Mouse (Mus musculus): ENCODE data around the gene Ddx17. TPM values are rescaled to one million over a fixed set of nuclear protein-coding genes. Genes with fewer than 3 reads are reported as not detected.

Gene Ddx17
- polyA plus RNA-seq, 1 experiment from 2014 or later, result 79.2 TPM

DNA sequence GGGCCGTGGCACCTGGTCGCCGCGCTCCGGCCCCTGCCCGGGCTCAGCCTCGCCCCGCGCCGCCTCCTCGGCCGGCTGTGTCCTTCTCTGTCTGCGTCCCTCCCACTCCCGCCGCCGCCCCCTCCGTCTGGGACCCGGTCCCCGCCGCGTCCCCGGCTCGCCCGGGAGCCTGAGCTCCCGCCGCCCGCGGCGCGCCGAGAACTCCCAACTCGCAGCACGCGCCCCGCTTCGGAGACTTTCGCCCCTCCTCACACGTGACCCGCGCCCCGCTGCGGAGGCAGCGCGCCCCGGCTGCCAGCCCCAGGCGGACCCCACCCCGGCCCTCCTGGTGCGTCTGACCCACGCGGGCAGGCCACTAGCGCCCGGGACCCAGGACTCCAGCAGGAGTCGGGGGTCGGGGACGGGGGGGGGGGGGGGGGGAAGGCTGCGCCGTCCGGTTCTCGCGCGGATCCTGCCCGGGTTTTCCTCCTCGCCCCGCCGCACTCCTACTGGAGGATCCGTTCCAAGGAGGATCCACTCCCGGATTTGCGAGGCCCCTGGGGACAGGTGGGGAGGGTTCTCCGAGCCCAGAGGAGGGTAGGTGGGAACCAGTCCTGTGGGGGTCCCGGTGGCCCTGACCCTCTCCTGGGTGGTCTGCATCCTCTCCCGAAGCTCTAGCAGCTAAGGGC lies 40.8 kb downstream of the Ddx17 start:
- WGBS, result under 1% methylated on average over 42 of the region's 71 CpGs
- Histone ChIP-seq H3K4me3 (ENCODE audit: low read depth, low read length) (peak overlapping the region; percentile 55), H3K27ac (replicated peaks; ENCODE audit: low read depth, low read length) (no peak overlapping the region)

DNA sequence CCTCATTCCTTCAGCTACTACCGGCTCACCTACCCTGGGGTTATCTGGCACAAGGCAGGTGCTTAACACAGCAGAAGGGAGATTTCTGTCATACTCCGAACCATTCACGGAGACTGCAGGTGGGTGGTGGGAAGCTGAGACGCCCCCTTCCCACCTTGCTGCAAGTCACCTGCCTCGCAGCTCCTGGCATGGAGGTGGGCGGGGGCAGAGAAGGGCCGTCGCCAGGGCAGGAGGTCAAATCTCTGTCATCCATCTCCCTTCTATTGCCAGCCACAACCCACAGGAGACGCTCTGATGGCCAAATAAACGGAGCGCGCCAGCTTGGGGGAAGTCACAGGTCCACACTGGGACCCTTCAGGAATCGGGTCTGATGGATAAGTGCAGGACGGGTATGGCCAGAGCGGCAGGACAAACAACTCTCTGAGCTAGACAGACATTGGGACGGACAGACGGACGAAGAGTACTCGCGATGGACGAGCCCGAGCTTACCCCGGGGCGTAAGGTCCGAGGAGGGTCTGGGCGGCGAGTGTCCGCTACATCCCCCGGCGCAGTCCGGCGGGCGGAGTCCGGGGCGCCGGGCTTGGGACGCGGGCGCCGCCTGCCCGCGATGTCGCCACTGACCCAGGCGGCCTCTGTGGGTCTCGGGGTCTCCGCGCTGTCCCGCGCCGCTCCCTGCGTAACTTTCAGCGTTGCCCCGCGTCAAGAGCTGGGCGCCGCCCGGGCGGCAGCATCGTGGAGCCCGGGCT lies 41.7 kb downstream of the Ddx17 start, which contains the start of gene Kcnj4:
Gene Kcnj4 (minus strand): TSS at position 535 of the 746 bp plus-strand sequence.
- no peak within 1 kb of the TSS for H3K27ac ChIP-seq (replicated peaks; ENCODE audit: low read depth, low read length)
- peaks cover 8% of the 10 kb centered on the region for H3K4me1 ChIP-seq (ENCODE audit: control insufficient read depth, insufficient read depth, low read length)
- no peaks in the 10 kb centered on the region for H3K36me3 ChIP-seq (replicated peaks; ENCODE audit: control insufficient read depth, insufficient read depth, low read depth, low read length)
- H3K9me3 ChIP-seq (replicated peaks; ENCODE audit: control insufficient read depth, low read length), result no peaks in the 10 kb centered on the region
- peak within 1 kb of the TSS; percentile 55 for H3K4me3 ChIP-seq (ENCODE audit: low read depth, low read length)
- ATAC-seq (replicated peaks; ENCODE audit: insufficient number of reproducible peaks, low FRiP score, low TSS enrichment, low read depth) (no peak), DNase-seq (ENCODE audit: low spot score) (no peak)
- H3K27me3 ChIP-seq (ENCODE audit: control insufficient read depth, insufficient read depth, low read length), result peaks cover 52% of the 10 kb centered on the region
- under 1% methylated on average over 60 of the region's 60 CpGs for WGBS
- H3K9ac ChIP-seq (replicated peaks; ENCODE audit: low read length), result peak within 1 kb of the TSS; percentile 51
- peak within 1 kb of the TSS; percentile 99 for H3K4me2 ChIP-seq (ENCODE audit: low read depth, low read length)

More for the DNA sequence above, 40.8 kb downstream of the Ddx17 start:
- peak overlapping the region; percentile 51 for H3K9ac ChIP-seq (replicated peaks; ENCODE audit: low read length)
- DNase-seq (ENCODE audit: low spot score), result peak; percentile 84
- peaks cover 8% of the 10 kb centered on the region for H3K4me1 ChIP-seq (ENCODE audit: control insufficient read depth, insufficient read depth, low read length)
- peaks cover 60% of the 10 kb centered on the region for H3K27me3 ChIP-seq (ENCODE audit: control insufficient read depth, insufficient read depth, low read length)
- no peaks in the 10 kb centered on the region for H3K36me3 ChIP-seq (replicated peaks; ENCODE audit: control insufficient read depth, insufficient read depth, low read depth, low read length)
- H3K4me2 ChIP-seq (ENCODE audit: low read depth, low read length), result peak overlapping the region; percentile 99
- H3K9me3 ChIP-seq (replicated peaks; ENCODE audit: control insufficient read depth, low read length), result no peaks in the 10 kb centered on the region
- ATAC-seq (replicated peaks; ENCODE audit: insufficient number of reproducible peaks, low FRiP score, low TSS enrichment, low read depth), result peak; percentile 41; the same call in 1 of the 2 replicates

DNA sequence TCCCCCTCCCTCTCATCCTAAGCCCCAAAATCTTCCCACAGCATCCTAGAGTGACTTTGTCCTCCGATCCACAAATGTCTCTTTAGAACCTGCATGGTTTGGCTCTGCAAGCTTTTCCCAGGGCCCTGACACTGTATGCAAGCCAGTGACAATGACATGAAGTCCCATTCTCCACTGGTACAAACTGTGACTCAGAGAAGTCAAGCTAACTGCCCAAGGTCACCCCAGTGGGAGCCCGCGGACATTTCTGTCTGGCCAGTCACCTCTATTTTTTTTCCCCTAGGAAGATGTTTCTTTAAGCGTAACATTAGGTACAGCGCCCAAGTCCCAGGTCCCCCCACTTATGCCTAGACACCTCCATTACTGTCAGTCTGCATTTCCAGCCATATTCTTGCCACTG lies 43.1 kb downstream of the Ddx17 start:
- Histone ChIP-seq H3K4me2 (ENCODE audit: low read depth, low read length) (no peak overlapping the region), H3K9ac (replicated peaks; ENCODE audit: low read length) (no peak overlapping the region), H3K4me1 (ENCODE audit: control insufficient read depth, insufficient read depth, low read length) (peaks cover 8% of the 10 kb centered on the region), H3K36me3 (replicated peaks; ENCODE audit: control insufficient read depth, insufficient read depth, low read depth, low read length) (no peaks in the 10 kb centered on the region), H3K27me3 (ENCODE audit: control insufficient read depth, insufficient read depth, low read length) (peaks cover 47% of the 10 kb centered on the region), H3K27ac (replicated peaks; ENCODE audit: low read depth, low read length) (no peak overlapping the region), H3K9me3 (replicated peaks; ENCODE audit: control insufficient read depth, low read length) (no peaks in the 10 kb centered on the region), H3K4me3 (ENCODE audit: low read depth, low read length) (no peak overlapping the region)
- ATAC-seq (replicated peaks; ENCODE audit: insufficient number of reproducible peaks, low FRiP score, low TSS enrichment, low read depth) (no peak), DNase-seq (ENCODE audit: low spot score) (no peak)
- 70% methylated on average over 5 of the region's 5 CpGs for WGBS

GRCm38 (mm10) chr15:79502891-79503341 lies 43.6 kb downstream of the Ddx17 start:
- Histone ChIP-seq H3K36me3 (replicated peaks; ENCODE audit: control insufficient read depth, insufficient read depth, low read depth, low read length) (no peaks in the 10 kb centered on the region), H3K9ac (replicated peaks; ENCODE audit: low read length) (no peak overlapping the region), H3K4me1 (ENCODE audit: control insufficient read depth, insufficient read depth, low read length) (peaks cover 8% of the 10 kb centered on the region), H3K27ac (replicated peaks; ENCODE audit: low read depth, low read length) (no peak overlapping the region), H3K4me3 (ENCODE audit: low read depth, low read length) (no peak overlapping the region), H3K4me2 (ENCODE audit: low read depth, low read length) (no peak overlapping the region), H3K27me3 (ENCODE audit: control insufficient read depth, insufficient read depth, low read length) (peaks cover 42% of the 10 kb centered on the region), H3K9me3 (replicated peaks; ENCODE audit: control insufficient read depth, low read length) (no peaks in the 10 kb centered on the region)
- ATAC-seq (replicated peaks; ENCODE audit: insufficient number of reproducible peaks, low FRiP score, low TSS enrichment, low read depth) (no peak), DNase-seq (ENCODE audit: low spot score) (no peak)
- WGBS, result 23% methylated on average over 18 of the region's 18 CpGs

DNA sequence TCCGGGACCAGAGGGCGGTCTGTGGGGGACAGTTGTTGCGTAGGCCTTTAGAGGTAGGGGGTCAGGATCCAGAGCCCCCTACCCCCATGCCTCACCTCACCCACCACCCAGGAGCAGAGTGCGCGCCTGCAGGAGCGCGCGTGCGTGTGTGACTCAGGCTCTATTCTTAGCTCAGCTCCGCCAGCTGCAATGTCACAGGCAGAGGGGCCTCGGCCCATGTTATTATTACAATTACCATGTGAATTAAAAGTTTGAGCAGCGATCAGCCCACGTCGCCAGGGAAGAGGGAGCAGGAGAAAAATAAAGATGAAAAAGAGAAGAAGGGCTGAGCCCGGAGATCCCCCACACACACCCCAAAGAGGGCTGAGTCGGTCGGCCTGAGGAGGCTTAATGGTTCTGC lies 46.4 kb downstream of the Ddx17 start:
- DNase-seq (ENCODE audit: low spot score) (no peak), ATAC-seq (replicated peaks; ENCODE audit: insufficient number of reproducible peaks, low FRiP score, low TSS enrichment, low read depth) (no peak)
- Histone ChIP-seq H3K27ac (replicated peaks; ENCODE audit: low read depth, low read length) (no peak overlapping the region), H3K4me2 (ENCODE audit: low read depth, low read length) (no peak overlapping the region), H3K9ac (replicated peaks; ENCODE audit: low read length) (no peak overlapping the region), H3K9me3 (replicated peaks; ENCODE audit: control insufficient read depth, low read length) (no peaks in the 10 kb centered on the region), H3K4me3 (ENCODE audit: low read depth, low read length) (no peak overlapping the region), H3K27me3 (ENCODE audit: control insufficient read depth, insufficient read depth, low read length) (peaks cover 29% of the 10 kb centered on the region), H3K36me3 (replicated peaks; ENCODE audit: control insufficient read depth, insufficient read depth, low read depth, low read length) (no peaks in the 10 kb centered on the region), H3K4me1 (ENCODE audit: control insufficient read depth, insufficient read depth, low read length) (peaks cover under 1% of the 10 kb centered on the region; the same call in 1 of the 2 replicates)
- WGBS, result 81% methylated on average over 17 of the region's 17 CpGs

- peaks cover 5% of the 10 kb centered on the region; the same call in 1 of the 2 replicates for H3K27me3 ChIP-seq (ENCODE audit: control insufficient read depth, insufficient read depth, low read length)
- no peak overlapping the region for H3K4me3 ChIP-seq (ENCODE audit: low read depth, low read length)
- no peaks in the 10 kb centered on the region for H3K9me3 ChIP-seq (replicated peaks; ENCODE audit: control insufficient read depth, low read length)
- no peak overlapping the region for H3K27ac ChIP-seq (replicated peaks; ENCODE audit: low read depth, low read length)
- DNase-seq (ENCODE audit: low spot score), result no peak
- no peaks in the 10 kb centered on the region for H3K4me1 ChIP-seq (ENCODE audit: control insufficient read depth, insufficient read depth, low read length)
- no peak for ATAC-seq (replicated peaks; ENCODE audit: insufficient number of reproducible peaks, low FRiP score, low TSS enrichment, low read depth)
- H3K36me3 ChIP-seq (replicated peaks; ENCODE audit: control insufficient read depth, insufficient read depth, low read depth, low read length), result no peaks in the 10 kb centered on the region
- H3K9ac ChIP-seq (replicated peaks; ENCODE audit: low read length), result no peak overlapping the region
- H3K4me2 ChIP-seq (ENCODE audit: low read depth, low read length), result no peak overlapping the region
- WGBS, result 50% methylated on average over 18 of the region's 18 CpGs
These were observed 53.0 kb downstream of the Ddx17 start for GRCm38 (mm10) chr15:79493527-79493926.

DNA sequence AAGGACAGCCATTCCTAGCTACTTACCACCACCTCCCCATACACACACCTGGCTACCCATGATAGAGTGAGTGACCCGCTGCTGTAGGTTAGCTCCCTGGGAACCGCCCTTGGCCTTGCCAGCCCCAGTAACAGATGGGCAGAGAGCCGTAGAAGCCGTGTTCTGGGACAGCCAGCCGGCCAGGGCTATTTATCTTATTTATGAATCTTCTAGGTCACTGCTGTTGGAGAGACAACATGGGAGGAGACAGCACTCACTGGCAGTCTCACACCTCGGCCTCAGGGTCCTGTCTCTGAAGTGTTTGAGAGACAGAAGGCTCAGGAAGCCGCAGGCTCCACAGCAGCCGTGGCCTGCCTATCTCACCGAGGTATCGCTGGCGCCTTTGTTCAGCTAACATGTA lies 57.1 kb downstream of the Ddx17 start:
- Histone ChIP-seq H3K27ac (replicated peaks; ENCODE audit: low read depth, low read length) (no peak overlapping the region), H3K4me1 (ENCODE audit: control insufficient read depth, insufficient read depth, low read length) (no peaks in the 10 kb centered on the region), H3K9ac (replicated peaks; ENCODE audit: low read length) (no peak overlapping the region), H3K4me2 (ENCODE audit: low read depth, low read length) (no peak overlapping the region), H3K4me3 (ENCODE audit: low read depth, low read length) (no peak overlapping the region), H3K9me3 (replicated peaks; ENCODE audit: control insufficient read depth, low read length) (no peaks in the 10 kb centered on the region), H3K27me3 (ENCODE audit: control insufficient read depth, insufficient read depth, low read length) (peaks cover 5% of the 10 kb centered on the region; the same call in 1 of the 2 replicates), H3K36me3 (replicated peaks; ENCODE audit: control insufficient read depth, insufficient read depth, low read depth, low read length) (no peaks in the 10 kb centered on the region)
- ATAC-seq (replicated peaks; ENCODE audit: insufficient number of reproducible peaks, low FRiP score, low TSS enrichment, low read depth) (no peak), DNase-seq (ENCODE audit: low spot score) (no peak)
- 87% methylated on average over 11 of the region's 11 CpGs for WGBS

GRCm38 (mm10) chr15:79481181-79481688 lies 65.3 kb downstream of the Ddx17 start:
- no peak for DNase-seq (ENCODE audit: low spot score)
- H3K36me3 ChIP-seq (replicated peaks; ENCODE audit: control insufficient read depth, insufficient read depth, low read depth, low read length), result no peaks in the 10 kb centered on the region
- H3K4me3 ChIP-seq (ENCODE audit: low read depth, low read length), result no peak overlapping the region
- peaks cover 5% of the 10 kb centered on the region; the same call in 1 of the 2 replicates for H3K27me3 ChIP-seq (ENCODE audit: control insufficient read depth, insufficient read depth, low read length)
- no peaks in the 10 kb centered on the region for H3K4me1 ChIP-seq (ENCODE audit: control insufficient read depth, insufficient read depth, low read length)
- no peak overlapping the region for H3K27ac ChIP-seq (replicated peaks; ENCODE audit: low read depth, low read length)
- 12% methylated on average over 15 of the region's 15 CpGs for WGBS
- H3K9me3 ChIP-seq (replicated peaks; ENCODE audit: control insufficient read depth, low read length), result no peaks in the 10 kb centered on the region
- H3K4me2 ChIP-seq (ENCODE audit: low read depth, low read length), result no peak overlapping the region
- H3K9ac ChIP-seq (replicated peaks; ENCODE audit: low read length), result no peak overlapping the region; the same call in 1 of the 2 replicates
- ATAC-seq (replicated peaks; ENCODE audit: insufficient number of reproducible peaks, low FRiP score, low TSS enrichment, low read depth), result no peak
